Mouse (Mus musculus) MEL (cell line): ENCODE data around the gene Zfp385b. TPM values are rescaled to one million over a fixed set of nuclear protein-coding genes. Genes with fewer than 3 reads are reported as not detected.

Source experiments
- DNase-seq: peaks from one replicate; pipeline ENCODE4 v3.0.0; 2011; ENCODE audit warnings: low read depth, low spot score
- H3K27ac ChIP-seq: 2 replicates; pipeline ENCODE4 v1.5.1; 2012; ENCODE audit warnings: low read depth, mild to moderate bottlenecking, control low read depth, low read length, moderate library complexity; ENCODE audit not compliant: control insufficient read depth
- H3K27me3 ChIP-seq, 2 experiments: fragments of 150-350 bp in 1 of 2; sonication (generic) in 1 of 2; 2 replicates each; pipeline ENCODE4 v1.6.1; 2012; ENCODE audit warnings: low read length in 2 of 2, mild to moderate bottlenecking in 2 of 2, improper control_type of control experiment in 1 of 2, moderate library complexity in 1 of 2; ENCODE audit not compliant: insufficient read depth in 2 of 2, control insufficient read depth in 1 of 2
- H3K36me3 ChIP-seq, 2 experiments: 2 replicates each; pipeline ENCODE4 v1.6.1; 2012 to 2014; ENCODE audit warnings: low read length in 2 of 2, improper control_type of control experiment in 1 of 2, inconsistent platforms in 1 of 2, mild to moderate bottlenecking in 1 of 2; ENCODE audit not compliant: insufficient read depth in 2 of 2, control insufficient read depth in 1 of 2
- H3K4me1 ChIP-seq, 2 experiments: fragments of 150-350 bp in 1 of 2; sonication (generic) in 1 of 2; 2 replicates each; pipeline ENCODE4 v1.6.1; 2012; ENCODE audit warnings: low read length in 2 of 2, improper control_type of control experiment in 1 of 2, mild to moderate bottlenecking in 1 of 2; ENCODE audit not compliant: insufficient read depth in 2 of 2, control insufficient read depth in 1 of 2
- H3K4me3 ChIP-seq, 2 experiments: fragments of 150-350 bp in 1 of 2; sonication (generic) in 1 of 2; 2 replicates each; pipeline ENCODE4 v1.5.1; 2012; ENCODE audit warnings: low read depth in 2 of 2, low read length in 2 of 2, mild to moderate bottlenecking in 2 of 2, moderate library complexity in 2 of 2, control low read depth in 1 of 2, improper control_type of control experiment in 1 of 2; ENCODE audit not compliant: control insufficient read depth in 1 of 2, insufficient read depth in 1 of 2
- H3K79me2 ChIP-seq: 2 replicates; pipeline ENCODE4 v1.6.1; 2012; ENCODE audit warnings: mild to moderate bottlenecking, low read length, moderate library complexity; ENCODE audit not compliant: control insufficient read depth, poor library complexity, insufficient read depth
- H3K9ac ChIP-seq: 2 replicates; pipeline ENCODE4 v1.6.1; 2012; ENCODE audit warnings: low read depth, mild to moderate bottlenecking, control low read depth, low read length, moderate library complexity; ENCODE audit not compliant: control insufficient read depth, poor library complexity, severe bottlenecking
- H3K9me3 ChIP-seq: fragments of 150-350 bp; sonication (generic); replicated peaks from 2 replicates; pipeline ENCODE4 v1.6.1; 2012; ENCODE audit warnings: mild to moderate bottlenecking, low read length, improper control_type of control experiment, moderate library complexity; ENCODE audit not compliant: insufficient read depth
- CHD1 ChIP-seq: IDR thresholded peaks from 2 replicates; pipeline ENCODE4 v1.6.1; 2012; ENCODE audit warnings: low read depth, mild to moderate bottlenecking, inconsistent platforms, low read length, improper control_type of control experiment
- E2F4 ChIP-seq: IDR thresholded peaks from 2 replicates; pipeline ENCODE4 v1.6.1; 2011; ENCODE audit warnings: low read depth, low read length, improper control_type of control experiment, borderline replicate concordance
- ELF1 ChIP-seq: IDR thresholded peaks from 2 replicates; pipeline ENCODE4 v1.6.1; 2014; ENCODE audit warnings: low read depth, mild to moderate bottlenecking, inconsistent platforms, low read length, improper control_type of control experiment, moderate library complexity
- EP300 ChIP-seq, 2 experiments: IDR thresholded peaks; 2 replicates each; pipeline ENCODE4 v1.6.1; 2011; ENCODE audit warnings: improper control_type of control experiment in 2 of 2, low read length in 2 of 2, low read depth in 1 of 2, mild to moderate bottlenecking in 1 of 2
- ETS1 ChIP-seq: IDR thresholded peaks from 2 replicates; pipeline ENCODE4 v1.6.1; 2012; ENCODE audit warnings: low read depth, mild to moderate bottlenecking, inconsistent platforms, low read length, improper control_type of control experiment, moderate library complexity
- GATA1 ChIP-seq: IDR thresholded peaks from 2 replicates; pipeline ENCODE4 v1.6.1; 2011; ENCODE audit warnings: low read depth, low read length, improper control_type of control experiment
- MAFK ChIP-seq: IDR thresholded peaks from 2 replicates; pipeline ENCODE4 v1.6.1; 2011; ENCODE audit warnings: low read depth, mild to moderate bottlenecking, low read length, improper control_type of control experiment, borderline replicate concordance
- MAZ ChIP-seq: IDR thresholded peaks from 2 replicates; pipeline ENCODE4 v1.6.1; 2012; ENCODE audit warnings: low read depth, mild to moderate bottlenecking, inconsistent platforms, low read length, improper control_type of control experiment
- MXI1 ChIP-seq: IDR thresholded peaks from 2 replicates; pipeline ENCODE4 v1.6.1; 2011; ENCODE audit warnings: mild to moderate bottlenecking, low read depth, low read length, improper control_type of control experiment
- MYB ChIP-seq: IDR thresholded peaks from 2 replicates; pipeline ENCODE4 v1.6.1; 2011; ENCODE audit warnings: mild to moderate bottlenecking, low read depth, low read length, improper control_type of control experiment
- MYC ChIP-seq: IDR thresholded peaks from 2 replicates; pipeline ENCODE4 v1.6.1; 2011; ENCODE audit warnings: low read depth, mild to moderate bottlenecking, low read length, improper control_type of control experiment, moderate library complexity
- NELFE ChIP-seq: IDR thresholded peaks from 2 replicates; pipeline ENCODE4 v1.6.1; 2011; ENCODE audit warnings: low read depth, low read length, improper control_type of control experiment
- NRF1 ChIP-seq: IDR thresholded peaks from 2 replicates; pipeline ENCODE4 v1.6.1; 2014; ENCODE audit warnings: low read depth, mild to moderate bottlenecking, inconsistent platforms, low read length, improper control_type of control experiment, moderate library complexity; ENCODE audit not compliant: poor library complexity, insufficient read depth, severe bottlenecking
- POLR2AphosphoS2 ChIP-seq: IDR thresholded peaks from 2 replicates; pipeline ENCODE4 v1.6.1; 2011; ENCODE audit warnings: low read length, improper control_type of control experiment
- POLR2AphosphoS5 ChIP-seq: IDR thresholded peaks from 2 replicates; pipeline ENCODE4 v1.6.1; 2012; ENCODE audit warnings: low read depth, borderline replicate concordance, mild to moderate bottlenecking, inconsistent platforms, low read length, moderate library complexity, mixed read lengths
- RAD21 ChIP-seq: IDR thresholded peaks from 2 replicates; pipeline ENCODE4 v1.6.1; 2011; ENCODE audit warnings: mild to moderate bottlenecking, low read depth, low read length, improper control_type of control experiment
- TAL1 ChIP-seq: IDR thresholded peaks from 2 replicates; pipeline ENCODE4 v1.6.1; 2012; ENCODE audit warnings: mild to moderate bottlenecking, inconsistent platforms, low read length, moderate library complexity, mixed read lengths
- TCF12 ChIP-seq: IDR thresholded peaks from 2 replicates; pipeline ENCODE4 v1.6.1; 2014; ENCODE audit warnings: low read depth, mild to moderate bottlenecking, inconsistent platforms, low read length, improper control_type of control experiment, moderate library complexity
- UBTF ChIP-seq: IDR thresholded peaks from 2 replicates; pipeline ENCODE4 v1.6.1; 2012; ENCODE audit warnings: low read depth, mild to moderate bottlenecking, inconsistent platforms, low read length, improper control_type of control experiment, moderate library complexity, borderline replicate concordance; ENCODE audit not compliant: insufficient read depth
- USF1 ChIP-seq: IDR thresholded peaks from 2 replicates; pipeline ENCODE4 v1.6.1; 2014; ENCODE audit warnings: low read depth, mild to moderate bottlenecking, inconsistent platforms, low read length, improper control_type of control experiment, moderate library complexity
- USF2 ChIP-seq, 2 experiments: IDR thresholded peaks; 2 replicates each; pipeline ENCODE4 v1.6.1; 2011 to 2012; ENCODE audit warnings: improper control_type of control experiment in 2 of 2, low read length in 2 of 2, borderline replicate concordance in 1 of 2, inconsistent platforms in 1 of 2, low read depth in 1 of 2, mild to moderate bottlenecking in 1 of 2; ENCODE audit not compliant: insufficient read depth in 1 of 2
- ZC3H11A ChIP-seq: IDR thresholded peaks from 2 replicates; pipeline ENCODE4 v1.6.1; 2012; ENCODE audit warnings: low read depth, mild to moderate bottlenecking, inconsistent platforms, low read length, improper control_type of control experiment
- ZKSCAN1 ChIP-seq: IDR thresholded peaks from 2 replicates; pipeline ENCODE4 v1.6.1; 2012; ENCODE audit warnings: low read depth, mild to moderate bottlenecking, inconsistent platforms, low read length, improper control_type of control experiment, moderate library complexity
- ZMIZ1 ChIP-seq: IDR thresholded peaks from 2 replicates; pipeline ENCODE4 v1.6.1; 2012; ENCODE audit warnings: low read depth, mild to moderate bottlenecking, inconsistent platforms, low read length, improper control_type of control experiment, moderate library complexity
- ZNF384 ChIP-seq: IDR thresholded peaks from 2 replicates; pipeline ENCODE4 v1.6.1; 2012; ENCODE audit warnings: low read depth, mild to moderate bottlenecking, inconsistent platforms, low read length, improper control_type of control experiment
- polyA plus RNA-seq, 2 experiments: library from polyadenylated mRNA; stranded (reverse) in 1 of 2; unstranded in 1 of 2; fragments of >175 nt in 1 of 2; fragments of >200 nt in 1 of 2; gene quantifications; 2 replicates each; pipeline versions ENCODE4 v1.2.1 to v1.2.4; 2012; ENCODE audit warnings: low replicate concordance in 2 of 2, low read depth in 1 of 2; ENCODE audit not compliant: insufficient read length in 2 of 2, insufficient read depth in 1 of 2, missing spikeins in 1 of 2
- total RNA-seq: library from RNA; depleted of rRNA; stranded (reverse); fragments of 300-350 nt; gene quantifications from 2 replicates; pipeline ENCODE4 v1.2.3, GENCODE M21; 2012

The Zfp385b gene
- total and polyA plus RNA-seq, 3 experiments: not detected

GRCm38 (mm10) chr2:77817357-77817894 is 2.0 kb downstream of the Zfp385b start:
- H3K9me3 ChIP-seq: no peaks in the 10 kb centered on the region

GRCm38 (mm10) chr2:77816413-77817314 is 2.8 kb downstream of the Zfp385b start:
- Histone ChIP-seq H3K36me3 (no peaks in the 10 kb centered on the region), H3K9ac (no peak overlapping the region), H3K27me3 (no peaks in the 10 kb centered on the region), H3K9me3 (no peaks in the 10 kb centered on the region), H3K4me1 (no peaks in the 10 kb centered on the region), H3K27ac (no peak overlapping the region), H3K79me2 (no peaks in the 10 kb centered on the region), H3K4me3 (no peak overlapping the region)
- no peak for DNase-seq
- TF ChIP-seq CHD1 (no peak), ZNF384 (no peak), RAD21 (no peak), MYB (no peak), MYC (no peak), USF2 (IDR thresholded peaks at IDR 0.05; ENCODE audit: borderline replicate concordance in 1 of 2, insufficient read depth in 1 of 2, low read depth in 1 of 2, low read length in 2 of 2) (no peak), NRF1 (no peak), ZC3H11A (no peak), ZMIZ1 (no peak), TAL1 (no peak), POLR2AphosphoS5 (no peak), MXI1 (no peak), E2F4 (no peak), ELF1 (no peak), ZKSCAN1 (no peak), ETS1 (no peak), UBTF (no peak), NELFE (no peak), MAZ (no peak)

More at GRCm38 (mm10) chr2:77817357-77817894, 2.0 kb downstream of the Zfp385b start:
- no peaks in the 10 kb centered on the region for H3K4me1 ChIP-seq
- no peaks in the 10 kb centered on the region for H3K79me2 ChIP-seq
- H3K4me3 ChIP-seq: no peak overlapping the region
- no peak overlapping the region for H3K9ac ChIP-seq
- DNase-seq: no peak
- H3K36me3 ChIP-seq: no peaks in the 10 kb centered on the region
- TF ChIP-seq MAFK (no peak), NELFE (no peak), EP300 (IDR thresholded peaks at IDR 0.05; ENCODE audit: low read depth in 1 of 2, low read length in 2 of 2) (no peak), ZC3H11A (no peak), ELF1 (no peak), USF1 (no peak), GATA1 (no peak), POLR2AphosphoS2 (no peak), TCF12 (no peak), UBTF (no peak), USF2 (IDR thresholded peaks at IDR 0.05; ENCODE audit: borderline replicate concordance in 1 of 2, insufficient read depth in 1 of 2, low read depth in 1 of 2, low read length in 2 of 2) (no peak)
- H3K27me3 ChIP-seq: no peaks in the 10 kb centered on the region
- no peak overlapping the region for H3K27ac ChIP-seq
